Mouse (Mus musculus) monocyte, adult 5-6 weeks (primary cell): ENCODE results near the gene Pex5. TPM values are rescaled to one million over a fixed set of nuclear protein-coding genes. Genes with fewer than 3 reads are reported as not detected.
A peak's percentile ranks its signal among the peaks of the same experiment; 100 is the strongest.

Experiments
- ATAC-seq: fragments of 153-309, 156-312 bp; replicated peaks from 2 replicates; pipeline ENCODE4 v1.8.0; 2017; ENCODE audit warnings: mild to moderate bottlenecking; ENCODE audit not compliant: low TSS enrichment, insufficient number of reproducible peaks, severe bottlenecking, poor library complexity, low FRiP score
- total RNA-seq: library from RNA; stranded (forward); fragments of 200-1000, 200-491, 200-594 nt; gene quantifications from 3 replicates; pipeline ENCODE4 v1.2.3, GENCODE M21; 2017

The Pex5 gene
- total RNA-seq: 17.3 to 24.2 TPM (median 20.2 TPM) in 3 replicates

- ATAC-seq: peak; percentile 82
Measured at GRCm38 (mm10) chr6:124414927-124415325, at the start of gene Pex5. Gene Pex5, minus strand, starts transcription at chr6:124415067.

- no peak for ATAC-seq
Measured at GRCm38 (mm10) chr6:124463881-124464291, 49.0 kb upstream of the Pex5 start.

DNA sequence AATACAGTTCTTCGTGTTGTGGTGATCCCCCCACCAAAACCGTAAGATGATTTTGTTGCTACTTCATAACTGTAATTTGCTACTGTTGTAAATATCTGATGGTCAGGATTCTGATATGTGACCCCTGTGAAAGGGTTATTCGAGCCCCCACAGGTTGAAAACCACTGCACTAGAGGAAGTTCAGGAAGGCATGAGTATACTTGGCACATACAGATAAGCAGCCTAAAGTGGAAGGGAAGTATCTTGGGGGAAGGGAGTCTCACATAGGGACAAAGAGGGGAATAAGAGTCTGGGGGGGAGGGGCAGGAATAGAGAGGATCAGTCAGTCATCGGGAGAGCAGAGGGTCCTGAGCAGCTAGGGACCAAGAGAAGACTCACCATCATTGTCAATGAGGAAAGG is 44.5 kb upstream of the Pex5 start:
- no peak for ATAC-seq

GRCm38 (mm10) chr6:124458505-124458904 is 43.6 kb upstream of the Pex5 start:
- no peak for ATAC-seq

- ATAC-seq: no peak
Measured at GRCm38 (mm10) chr6:124457827-124458226, 43.0 kb upstream of the Pex5 start.

DNA sequence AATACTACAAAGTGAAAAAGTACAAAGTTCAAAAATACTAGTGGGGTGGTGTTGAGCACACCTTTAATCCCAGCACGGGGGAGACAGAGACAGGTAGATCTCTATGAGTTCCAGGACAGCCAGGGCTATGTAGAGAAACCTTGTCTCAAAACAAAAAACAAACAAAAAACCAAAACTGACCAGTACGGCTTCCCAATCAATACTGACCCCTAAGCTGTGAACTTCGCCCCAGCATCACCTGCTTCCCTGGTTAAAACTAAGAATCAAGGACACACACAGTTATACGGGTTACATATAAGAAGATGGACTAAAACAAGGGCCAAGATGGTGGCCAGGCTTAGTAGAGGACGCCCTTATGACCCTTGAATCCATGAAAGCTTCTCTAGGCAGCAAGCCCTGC is 41.4 kb upstream of the Pex5 start:
- no peak for ATAC-seq

- ATAC-seq: no peak
Measured at GRCm38 (mm10) chr6:124453756-124454155, 38.9 kb upstream of the Pex5 start.

- ATAC-seq: no peak
Measured at GRCm38 (mm10) chr6:124451995-124452394, 37.1 kb upstream of the Pex5 start.

- ATAC-seq: no peak
Measured at GRCm38 (mm10) chr6:124449668-124450383, 35.0 kb upstream of the Pex5 start.

DNA sequence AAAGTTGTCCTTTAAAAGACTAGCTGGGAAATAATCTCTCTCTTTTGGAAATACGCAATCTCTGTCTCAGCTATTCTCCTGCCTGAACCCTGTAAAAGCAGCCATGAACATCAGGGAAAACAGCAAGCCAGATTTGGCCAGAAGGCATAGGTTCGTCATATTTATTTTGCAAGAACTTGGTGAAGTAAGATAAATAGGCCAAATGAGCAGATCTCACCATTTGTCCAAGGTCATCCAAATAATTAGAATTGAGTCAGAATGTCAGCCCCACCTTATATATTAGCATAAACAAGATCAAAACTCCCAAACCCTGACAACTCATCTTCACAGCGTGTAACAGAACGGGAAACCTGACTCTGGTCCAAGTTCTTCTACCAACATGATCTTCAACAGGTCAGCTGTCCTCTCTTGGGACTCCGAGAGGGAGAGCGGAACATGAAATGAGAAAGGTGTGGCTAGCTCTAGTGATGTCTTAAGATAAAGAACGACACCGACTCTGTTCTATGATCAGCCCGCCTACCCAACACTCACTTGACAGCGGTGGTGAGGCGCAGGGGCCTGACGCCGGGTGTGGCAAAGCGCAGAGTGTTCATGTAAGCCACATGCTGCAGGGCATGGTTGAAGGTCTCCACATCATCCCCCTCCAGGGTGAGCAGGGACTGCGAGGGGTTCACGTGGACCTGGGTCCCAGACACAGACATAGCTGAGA is 34.2 kb upstream of the Pex5 start:
- ATAC-seq: no peak

DNA sequence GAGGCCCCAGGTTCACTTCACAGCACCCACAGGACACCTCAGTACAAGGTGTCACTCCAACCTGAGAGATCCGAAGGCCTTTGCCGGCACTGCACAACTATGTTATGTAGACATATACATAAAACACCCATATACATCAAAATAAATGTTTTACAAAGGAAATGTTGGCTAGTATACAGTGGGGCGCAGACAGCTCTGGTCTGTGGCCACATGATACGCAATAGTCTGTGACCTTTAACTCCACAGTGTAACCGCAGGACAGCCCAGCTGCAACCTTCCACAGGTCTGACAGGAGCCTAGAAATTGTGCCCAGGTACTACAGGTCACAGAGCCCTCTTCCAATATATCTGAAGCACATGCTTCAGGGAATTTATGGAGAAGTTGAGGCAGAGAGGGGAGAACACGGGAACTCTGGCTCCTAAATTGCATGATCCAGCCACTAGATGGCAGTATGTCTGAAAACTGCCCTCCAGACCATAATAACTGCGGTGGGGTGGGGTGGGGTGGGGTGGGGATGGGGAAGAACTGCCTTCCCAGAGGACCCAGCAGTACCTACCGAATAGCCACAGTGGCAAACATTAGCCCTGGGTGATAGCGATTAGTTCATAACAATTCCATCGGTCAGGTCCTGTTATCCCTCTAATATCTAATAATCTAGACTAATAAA is 33.5 kb upstream of the Pex5 start:
- no peak for ATAC-seq

GRCm38 (mm10) chr6:124447356-124447755 is 32.5 kb upstream of the Pex5 start:
- no peak for ATAC-seq

DNA sequence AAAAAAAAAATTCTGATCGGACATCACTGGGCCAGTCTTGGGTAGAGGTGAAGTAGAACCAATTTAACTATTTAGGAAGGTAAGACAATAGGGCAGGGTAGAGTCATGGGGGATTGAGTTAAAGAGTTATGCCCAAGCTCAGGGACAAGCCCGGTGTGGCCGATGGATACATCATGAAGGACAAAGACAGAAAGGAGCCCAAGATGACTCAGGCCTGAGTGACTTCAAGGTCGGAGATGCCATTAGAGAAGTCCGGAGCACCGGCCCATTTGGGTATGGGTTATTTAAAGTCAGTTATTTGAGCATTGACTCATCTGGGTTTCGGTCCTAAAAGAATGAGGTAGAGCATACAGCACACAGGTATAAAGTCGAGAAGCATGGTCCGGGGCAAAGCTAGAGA is 31.6 kb upstream of the Pex5 start:
- ATAC-seq: no peak

GRCm38 (mm10) chr6:124446024-124446423 is 31.2 kb upstream of the Pex5 start:
- no peak for ATAC-seq

- ATAC-seq: no peak
Measured at GRCm38 (mm10) chr6:124443338-124443737, 28.5 kb upstream of the Pex5 start.

DNA sequence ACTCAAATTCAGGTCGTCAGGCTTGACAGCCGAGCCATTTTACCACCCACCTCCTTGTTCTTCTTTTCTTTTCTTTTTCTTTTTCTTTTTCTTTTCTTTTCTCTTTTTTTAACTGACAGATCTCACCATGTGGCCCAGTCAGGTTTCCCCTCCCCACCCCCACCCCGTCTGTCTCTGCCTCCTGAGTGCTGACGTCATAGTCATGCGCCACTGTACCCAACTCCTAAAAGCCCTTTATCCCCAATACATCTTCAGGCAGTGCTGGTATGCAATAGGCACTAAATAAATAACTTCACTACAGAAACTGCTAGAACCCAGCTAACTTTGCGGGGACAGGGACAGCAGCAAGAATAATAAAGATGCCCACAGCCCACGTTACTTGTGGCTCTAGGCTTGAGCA is 21.4 kb upstream of the Pex5 start:
- no peak for ATAC-seq

GRCm38 (mm10) chr6:124435173-124435572 is 20.3 kb upstream of the Pex5 start:
- ATAC-seq: no peak

- ATAC-seq: no peak
Measured at GRCm38 (mm10) chr6:124433688-124434324, 18.9 kb upstream of the Pex5 start.

- ATAC-seq: no peak
Measured at GRCm38 (mm10) chr6:124430784-124431495, 16.1 kb upstream of the Pex5 start.
